Mouse (Mus musculus) adrenal gland (tissue): ENCODE data around the gene Pot1b.

Source experiments
- intact Hi-C: fragments of 180-260 bp; cut with DNase I; formaldehyde crosslinking; loops from one replicate; pipeline ENCODE4 v1.15.1; 2025
- long read RNA-seq, 2 experiments: library from polyadenylated mRNA; unstranded; transcript quantifications; one replicate each; pipeline ENCODE4 v2.0.0; 2020; ENCODE audit warnings: borderline replicate concordance in 1 of 2; ENCODE audit not compliant: insufficient replicate concordance in 1 of 2

The Pot1b gene
- long read RNA-seq, experiment 1, partial matches to known transcripts, result 3 of 4 reads
- long read RNA-seq, experiment 1, other reads (novel, unspliced or antisense), result 0 of 4 reads
- long read RNA-seq, experiment 2, partial matches to known transcripts, result 4 of 7 reads
- long read RNA-seq, experiment 2, other reads (novel, unspliced or antisense), result 2 of 7 reads

DNA sequence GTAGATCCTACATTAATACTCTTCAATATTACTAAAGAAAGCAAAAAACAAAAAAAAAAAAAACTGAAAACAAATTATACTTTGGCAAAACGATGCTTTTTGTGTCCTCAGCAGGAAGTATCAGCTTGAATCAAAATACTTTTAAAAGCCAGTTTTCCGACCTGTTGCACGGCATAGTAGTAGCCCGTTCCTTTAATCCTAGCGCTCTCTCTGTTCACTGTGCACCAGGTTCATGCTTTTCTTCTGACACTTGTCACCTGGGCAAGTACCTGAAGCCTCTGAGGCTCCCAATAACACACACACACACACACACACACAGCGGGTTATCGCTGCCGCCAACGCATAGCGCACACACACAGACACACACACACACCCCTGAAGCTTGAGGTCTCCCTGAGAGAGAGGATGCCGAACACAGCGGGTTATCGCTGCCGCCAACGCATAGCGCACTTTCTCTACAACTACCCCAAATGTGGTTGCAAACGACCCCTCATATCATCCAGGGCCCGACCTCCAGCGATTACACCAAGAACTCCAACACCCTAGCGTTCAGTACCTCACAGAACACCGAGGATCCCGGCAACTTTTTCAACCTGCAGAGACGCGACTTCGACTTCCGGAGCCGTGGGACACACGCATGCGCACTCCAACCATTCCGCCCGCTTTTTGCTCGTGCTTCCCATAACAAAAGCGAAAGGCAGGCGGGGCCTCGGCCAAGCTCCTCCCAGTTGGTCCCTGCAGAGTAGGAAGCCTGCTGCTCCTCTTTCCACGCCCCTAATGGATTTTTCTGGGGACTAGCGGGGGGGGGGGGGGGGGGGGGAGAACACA is at the start of gene Pot1b:
Gene Pot1b (minus strand): TSS at position 645 of the 828 bp plus-strand sequence.
- intact Hi-C loops, result no loop called here

DNA sequence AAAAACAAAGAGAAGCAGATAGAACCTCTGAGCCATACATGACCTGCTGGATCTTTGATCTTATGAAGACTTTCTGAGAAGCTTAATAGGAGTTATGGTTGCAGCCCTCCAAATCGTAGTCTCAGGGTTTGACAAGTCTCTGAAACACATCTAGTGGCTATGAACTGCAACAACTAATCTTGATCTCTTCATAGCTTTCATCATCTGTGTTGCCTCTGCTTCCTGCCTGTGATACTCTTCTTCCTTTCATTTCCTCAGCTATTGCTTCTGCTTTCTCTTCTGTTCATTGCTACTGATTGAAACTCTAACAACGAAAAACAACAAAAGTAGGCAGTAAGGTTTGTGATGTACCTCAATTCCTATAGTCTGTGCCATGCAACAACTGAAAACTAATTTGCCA is 38.7 kb upstream of the Pot1b start:
- intact Hi-C loops, result no loop called here

DNA sequence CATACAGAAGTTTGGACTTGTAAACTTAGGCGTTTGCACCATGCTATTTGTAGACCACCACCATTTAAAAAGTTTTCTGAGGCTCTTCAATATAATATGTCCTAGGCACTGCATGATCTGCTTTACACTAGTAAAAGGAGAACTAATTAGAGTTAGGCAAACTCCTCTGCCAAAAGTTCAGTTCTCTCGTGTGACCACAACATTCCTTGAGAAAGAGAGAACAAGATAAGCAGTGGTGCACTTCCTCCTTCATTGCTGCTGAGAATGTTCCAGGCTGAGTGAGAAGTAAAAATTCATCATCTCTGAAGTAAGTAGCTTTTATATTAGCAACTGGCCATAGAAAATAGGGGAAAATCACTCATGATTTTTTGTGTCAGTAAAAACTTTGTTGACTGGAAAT is 37.4 kb upstream of the Pot1b start, which contains the start of gene Adgre4:
Gene Adgre4 (plus strand): TSS at position 199 of the 400 bp plus-strand sequence.
- intact Hi-C loops, result no loop called here

DNA sequence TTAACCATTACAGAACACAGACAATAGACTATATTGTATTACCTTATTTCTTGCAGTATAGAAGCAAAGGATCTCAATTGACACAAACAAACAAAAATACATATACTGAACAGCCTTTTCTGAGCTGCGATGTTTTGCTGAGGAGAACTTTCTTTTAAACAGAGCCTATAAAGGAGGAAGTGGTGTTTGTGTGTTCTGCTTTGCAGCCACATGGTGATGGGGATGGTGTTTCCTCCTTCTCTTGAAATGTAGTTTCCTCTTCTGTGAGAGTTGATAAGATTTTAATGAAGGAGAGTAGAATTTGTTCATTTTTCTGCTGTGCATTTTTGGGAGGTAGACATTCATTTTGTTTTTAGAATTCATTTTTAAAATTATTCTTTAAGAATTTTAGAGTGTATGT is 24.2 kb upstream of the Pot1b start:
- intact Hi-C loops, result no loop called here

DNA sequence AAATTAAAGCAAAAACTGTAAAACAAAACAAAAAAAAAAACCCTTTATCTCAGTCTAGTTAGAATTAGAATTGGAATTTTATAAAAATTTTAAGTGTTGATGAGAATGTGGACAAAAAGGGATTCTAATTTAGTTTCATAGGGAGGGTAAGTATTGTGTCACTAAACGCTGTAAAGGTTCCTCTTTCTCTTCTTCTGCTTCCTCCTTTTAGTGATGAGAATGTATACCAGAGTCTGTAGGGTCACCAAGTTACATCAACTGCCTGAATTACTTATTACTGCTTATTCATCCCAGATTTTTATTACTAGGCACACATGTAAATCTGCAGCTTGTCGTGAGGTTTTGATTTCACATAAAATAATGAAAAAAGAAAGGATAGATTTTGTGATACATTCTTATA is 13.8 kb upstream of the Pot1b start:
- intact Hi-C loops, result no loop called here

DNA sequence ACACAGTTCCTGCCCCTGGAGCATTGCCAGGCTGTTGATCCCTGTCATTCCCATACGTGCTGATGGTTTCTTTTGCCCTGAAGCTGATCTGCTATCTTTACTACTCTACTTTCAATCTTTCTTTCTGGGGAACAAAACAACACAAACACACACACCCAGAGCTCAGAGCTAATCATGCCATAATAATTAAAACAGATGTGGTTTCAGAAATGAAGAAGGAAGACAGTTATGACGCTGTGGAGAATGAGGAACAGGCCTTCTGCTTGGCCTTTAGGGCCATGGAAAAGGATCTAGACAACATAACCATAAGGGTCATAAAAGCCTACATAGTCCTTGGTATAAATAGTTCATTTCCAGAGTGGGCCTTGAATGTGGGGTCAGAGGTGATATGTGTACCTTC is 9.8 kb upstream of the Pot1b start:
- intact Hi-C loops, result no loop called here

DNA sequence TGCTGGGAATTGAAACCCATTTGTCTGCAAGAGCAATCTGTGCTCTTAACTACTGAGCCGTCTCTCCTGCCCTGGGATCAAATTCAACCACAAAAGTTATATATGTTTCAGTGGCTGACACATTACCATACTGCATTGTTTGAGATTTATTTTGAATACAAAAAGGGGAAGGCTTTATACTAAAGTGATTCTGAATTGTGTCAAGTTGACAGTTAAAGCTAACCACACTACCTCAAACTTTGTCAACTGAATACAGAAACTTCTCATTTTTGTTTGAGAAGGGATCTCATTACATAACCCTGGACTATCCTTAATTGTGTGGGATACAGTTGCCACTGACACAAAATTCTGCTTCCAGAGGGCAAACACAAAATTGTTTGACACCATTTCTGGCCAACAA is 8.8 kb upstream of the Pot1b start:
- intact Hi-C loops, result no loop called here

DNA sequence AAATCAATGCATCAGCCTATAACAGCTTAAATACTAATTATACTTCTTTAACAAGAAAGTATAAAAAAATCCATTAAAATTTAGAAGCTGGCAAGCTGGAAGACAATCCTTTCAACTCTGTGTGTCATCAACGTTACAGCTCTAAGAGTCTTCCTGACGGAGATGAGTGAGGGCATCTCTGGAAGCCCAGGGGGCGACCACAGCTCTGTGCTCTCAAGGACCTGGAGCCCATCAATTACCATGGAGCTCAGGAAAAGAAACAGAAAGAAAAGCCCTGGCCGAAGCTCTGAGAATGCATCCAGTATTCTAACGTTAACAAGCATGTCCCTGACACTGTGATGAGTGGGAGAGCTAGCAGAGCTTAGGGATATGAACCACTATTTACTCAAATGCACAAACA is 9.6 kb downstream of the Pot1b start:
- intact Hi-C loops, result loop anchor here (5.0 to 10.0 kb wide), 2 partner anchors 179 to 252 kb away; partner anchors contain the start of genes Ebi3 and Yju2

DNA sequence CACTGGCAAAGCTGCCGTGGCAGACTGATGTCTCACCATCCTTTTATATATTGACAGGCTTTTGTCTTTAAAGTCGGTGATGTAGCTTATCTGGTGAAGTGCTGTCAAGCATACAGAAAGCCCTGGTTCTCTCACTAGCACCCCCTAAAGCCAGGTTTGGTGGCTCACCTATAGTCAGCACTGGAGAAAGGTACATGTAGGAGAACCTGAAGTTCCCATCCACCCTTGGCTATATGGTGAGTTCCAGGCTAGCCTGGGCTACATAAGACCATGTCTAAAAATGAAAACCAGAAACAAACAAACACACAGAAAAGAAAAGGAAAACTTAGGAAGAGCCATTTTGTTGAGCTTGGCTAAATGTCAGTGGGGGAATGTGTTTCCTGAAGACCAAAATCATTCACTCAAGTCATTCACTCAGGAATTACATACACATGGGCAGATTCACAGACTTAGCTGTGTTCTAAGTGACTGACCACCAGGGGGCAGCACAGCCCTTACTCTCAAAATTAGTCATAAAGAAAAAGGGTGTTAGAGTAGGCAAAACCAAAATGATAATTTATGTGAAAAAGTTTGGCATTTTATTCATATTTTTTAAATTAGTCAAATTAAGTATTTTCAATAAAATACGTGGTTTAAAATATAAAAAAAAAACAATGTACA is 10.1 kb downstream of the Pot1b start:
- intact Hi-C loops, result loop anchor here (5.0 to 10.0 kb wide), 2 partner anchors 180 to 253 kb away; partner anchors contain the start of genes Ebi3 and Yju2

DNA sequence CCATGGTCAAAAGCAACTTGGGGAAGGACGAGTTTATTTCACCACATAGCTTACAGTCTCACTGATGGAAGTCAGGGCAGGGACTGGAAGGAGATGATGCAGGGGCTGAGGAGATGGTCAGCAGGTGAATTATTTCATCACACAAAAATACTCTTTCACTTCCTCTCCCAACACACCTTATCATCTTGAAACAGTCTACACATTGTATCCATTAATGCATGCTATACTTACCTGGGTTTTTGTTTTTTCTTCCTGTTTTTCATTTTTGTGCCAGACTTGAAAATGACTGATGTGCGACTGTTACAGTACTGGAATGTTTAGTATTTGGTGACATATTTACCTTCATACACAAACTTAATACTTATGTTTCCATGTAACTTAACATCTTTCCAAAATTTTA is 13.0 kb downstream of the Pot1b start:
- intact Hi-C loops, result no loop called here

DNA sequence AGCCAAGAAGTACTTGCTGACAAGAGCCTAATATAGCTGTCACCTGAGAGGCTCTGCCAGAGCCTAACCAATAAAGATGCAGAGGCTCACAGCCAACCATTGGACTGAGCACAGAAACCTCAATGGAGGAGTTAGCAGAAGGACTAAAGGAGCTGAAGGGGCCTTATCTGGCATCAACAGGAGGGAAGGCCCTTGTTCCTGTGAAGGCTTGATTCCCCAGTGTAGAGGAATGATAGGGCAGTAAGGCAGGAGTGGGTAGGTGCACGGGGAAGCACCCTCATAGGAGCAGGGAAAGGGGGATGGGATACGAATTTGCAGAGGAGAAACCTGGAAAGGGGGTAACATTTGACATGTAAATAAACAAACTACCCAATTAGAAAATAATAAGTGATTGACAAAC is 51.3 kb downstream of the Pot1b start:
- intact Hi-C loops, result no loop called here

DNA sequence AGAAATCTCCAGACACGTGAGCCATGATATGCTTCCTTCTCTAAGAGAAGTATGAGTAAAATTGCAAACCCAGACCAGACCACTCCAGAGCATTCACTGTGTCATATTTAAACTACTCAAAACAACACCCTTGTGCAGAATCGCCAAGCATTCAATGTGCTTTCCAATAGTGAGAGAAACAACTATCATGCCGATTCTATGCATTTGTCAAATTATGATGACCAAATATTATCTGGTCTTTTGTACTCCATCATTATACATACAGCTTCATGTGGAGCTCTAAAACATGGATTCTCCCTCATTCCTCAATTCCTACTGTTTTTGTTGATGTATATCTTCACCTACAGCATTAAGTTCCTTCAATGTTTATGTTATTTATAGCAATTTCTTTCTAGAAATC is 87.3 kb downstream of the Pot1b start, which contains the start of gene Vmn2r118:
Gene Vmn2r118 (minus strand): TSS at position 101 of the 400 bp plus-strand sequence.
- intact Hi-C loops, result no loop called here
